Mouse (Mus musculus) activated CD4-positive, CD25-positive, alpha-beta regulatory T cell, adult 4 months (primary cell): ENCODE data around the gene Ebf1. TPM values are rescaled to one million over a fixed set of nuclear protein-coding genes. Genes with fewer than 3 reads are reported as not detected.

ENCODE experiments used
- ATAC-seq: one replicate; pipeline ENCODE4 v1.8.0; 2017
- polyA plus RNA-seq, 2 experiments: library from polyadenylated mRNA; unstranded; fragments of 100-300 nt; shearing (Covaris generic); gene quantifications; one replicate each; pipeline ENCODE4 v1.2.1; 2017

Ebf1 gene
- polyA plus RNA-seq, 2 experiments from 2014 or later: 0.48 to 4.5 TPM

DNA sequence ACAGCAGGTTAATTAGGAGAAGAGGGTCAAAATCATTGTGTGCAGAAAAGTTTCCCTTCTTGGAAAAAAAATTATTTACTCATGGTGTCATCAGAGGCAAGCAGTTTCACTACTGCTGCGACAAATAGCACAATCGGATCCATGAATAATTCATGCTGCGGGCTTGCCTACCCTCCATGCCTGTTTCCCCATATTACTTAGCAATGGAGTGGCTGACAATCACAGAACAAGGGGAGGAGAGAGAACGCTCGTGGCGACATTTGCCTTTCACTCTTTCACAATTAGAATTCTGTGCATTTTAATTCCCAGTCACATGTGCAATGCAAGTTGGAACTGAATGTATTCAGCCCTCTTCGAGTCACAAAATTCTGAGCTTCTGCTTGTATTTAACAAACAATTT, 283.4 kb downstream of the Ebf1 start:
- no peak for ATAC-seq

DNA sequence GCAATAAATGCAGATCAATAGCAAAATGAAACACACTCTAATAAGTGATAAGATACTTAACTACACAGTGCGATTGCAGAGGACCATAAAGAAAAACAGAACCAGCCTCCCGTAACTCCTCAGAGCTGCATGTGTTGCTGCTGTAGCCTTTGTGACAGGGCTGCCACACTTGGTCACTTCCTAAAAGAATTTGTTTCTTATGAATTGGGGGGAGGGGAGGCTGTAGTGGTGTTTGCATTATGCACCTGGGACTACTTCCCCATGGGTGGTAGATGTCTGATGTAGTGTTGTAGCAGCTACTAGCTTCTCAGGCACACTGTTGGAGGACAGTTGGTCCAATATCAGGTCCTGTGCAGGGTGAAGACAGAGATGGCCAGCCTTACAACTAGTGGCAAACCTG, 284.6 kb downstream of the Ebf1 start:
- ATAC-seq: no peak

DNA sequence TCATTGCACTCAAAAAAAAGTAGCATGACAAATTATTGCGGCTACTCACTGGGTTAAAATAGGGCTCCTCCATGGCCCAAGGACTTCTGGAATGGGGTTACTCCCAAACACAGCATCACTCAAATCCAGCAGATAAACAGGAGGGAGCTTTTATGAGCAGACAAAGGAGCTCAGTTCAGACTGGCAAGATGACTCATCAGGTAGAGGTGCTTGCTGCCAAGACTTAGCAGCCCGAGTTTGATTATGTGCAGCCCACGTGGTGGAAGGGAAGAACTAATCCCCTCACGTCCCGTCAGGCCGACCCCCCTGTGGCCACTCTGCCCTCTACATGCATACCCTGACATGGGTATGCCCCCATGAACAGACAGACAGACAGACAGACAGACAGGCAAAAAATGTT, 285.0 kb downstream of the Ebf1 start:
- no peak for ATAC-seq

DNA sequence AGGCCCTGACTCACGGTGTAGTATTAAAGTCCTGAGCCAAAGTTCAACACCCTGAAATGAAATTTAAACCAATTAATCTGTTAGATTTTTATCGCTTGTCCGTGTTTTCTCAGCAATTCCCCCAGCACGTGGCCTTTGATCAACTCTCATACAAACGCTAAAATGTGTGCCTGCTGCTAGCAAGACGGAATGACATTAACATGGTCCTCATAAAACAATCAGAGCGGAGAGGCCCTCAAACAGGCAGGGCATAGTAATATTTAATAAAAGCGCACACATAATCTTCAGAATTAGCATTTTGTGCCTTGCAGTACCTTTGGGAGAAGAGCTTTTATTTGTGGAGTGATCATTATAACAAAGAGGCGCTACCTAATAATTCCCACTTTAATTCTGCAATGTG, 287.0 kb downstream of the Ebf1 start:
- no peak for ATAC-seq

DNA sequence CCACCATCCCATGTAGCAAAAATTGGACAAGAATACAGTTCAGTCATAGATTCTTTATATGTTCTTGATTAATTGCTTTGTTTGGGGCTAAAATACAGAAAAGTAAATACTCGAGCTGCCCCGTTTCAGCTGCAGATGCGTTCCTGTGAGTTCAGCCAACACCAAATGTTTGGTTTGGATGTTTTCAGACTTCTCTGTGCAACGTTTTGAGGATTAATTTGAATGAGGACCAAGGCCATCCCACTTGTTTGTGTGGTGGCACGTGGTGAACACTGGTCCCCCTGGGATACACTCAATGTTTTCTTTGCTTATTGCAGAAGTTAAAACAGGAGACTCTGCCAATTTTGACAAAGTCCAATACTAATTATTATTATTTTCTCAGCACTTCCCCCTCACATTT, 289.3 kb downstream of the Ebf1 start:
- ATAC-seq: no peak

DNA sequence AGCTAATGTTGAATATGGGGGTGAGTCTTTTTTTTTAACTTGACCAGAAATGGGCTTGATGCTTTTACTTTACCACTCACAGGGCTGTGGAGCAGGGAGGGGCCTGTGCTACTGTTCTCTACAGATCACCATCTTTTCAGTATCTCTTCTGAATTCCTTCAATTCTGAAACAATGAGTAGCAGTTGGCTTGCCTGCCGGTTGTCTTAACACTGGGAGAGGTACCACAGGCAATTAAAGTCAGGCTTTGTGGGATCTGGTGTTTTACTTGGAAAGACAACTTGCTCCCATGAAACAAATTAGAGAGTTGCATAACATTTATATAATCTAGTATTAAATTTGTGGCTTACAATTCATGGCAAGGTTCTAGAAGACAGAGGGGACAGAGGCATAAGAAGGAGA, 294.6 kb downstream of the Ebf1 start:
- no peak for ATAC-seq

DNA sequence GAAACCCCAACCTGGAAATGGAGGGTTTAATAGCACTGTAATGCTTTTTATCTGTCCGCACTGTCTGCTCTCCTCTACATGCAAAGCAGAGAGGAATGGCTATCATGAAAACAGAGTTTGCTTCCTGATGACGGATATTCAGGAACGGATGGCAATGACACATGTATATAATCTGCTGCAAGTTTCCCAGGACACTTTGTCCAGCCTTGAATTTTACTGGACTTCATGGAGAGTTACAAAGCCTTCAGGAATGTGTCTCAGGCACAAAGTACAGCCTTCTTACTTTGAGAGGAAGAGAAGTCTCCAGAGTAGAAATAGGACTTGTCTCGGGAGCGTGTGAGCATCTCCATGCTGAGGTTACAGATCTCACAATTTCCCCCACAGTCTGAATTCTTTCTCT, 296.7 kb downstream of the Ebf1 start:
- no peak for ATAC-seq

DNA sequence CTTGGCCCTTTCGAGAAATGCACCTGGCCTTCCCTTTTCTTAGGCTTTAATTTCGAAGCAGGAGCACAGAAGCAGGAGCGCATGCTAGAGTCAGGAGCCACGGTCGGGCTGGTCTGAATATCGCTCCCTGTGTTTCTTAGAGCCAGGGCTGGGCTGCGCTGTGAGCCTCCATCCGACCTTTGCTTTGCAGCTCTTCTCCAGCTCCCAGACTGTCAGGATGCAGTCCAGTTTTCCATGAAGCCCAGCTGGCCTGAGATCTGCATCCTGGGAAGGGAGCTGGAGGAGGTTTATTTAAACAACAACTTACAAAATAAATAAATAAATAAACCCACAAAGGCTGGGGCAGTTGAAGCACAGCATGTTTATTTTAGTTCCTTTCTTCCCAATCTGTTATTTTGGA, 299.9 kb downstream of the Ebf1 start:
- no peak for ATAC-seq

DNA sequence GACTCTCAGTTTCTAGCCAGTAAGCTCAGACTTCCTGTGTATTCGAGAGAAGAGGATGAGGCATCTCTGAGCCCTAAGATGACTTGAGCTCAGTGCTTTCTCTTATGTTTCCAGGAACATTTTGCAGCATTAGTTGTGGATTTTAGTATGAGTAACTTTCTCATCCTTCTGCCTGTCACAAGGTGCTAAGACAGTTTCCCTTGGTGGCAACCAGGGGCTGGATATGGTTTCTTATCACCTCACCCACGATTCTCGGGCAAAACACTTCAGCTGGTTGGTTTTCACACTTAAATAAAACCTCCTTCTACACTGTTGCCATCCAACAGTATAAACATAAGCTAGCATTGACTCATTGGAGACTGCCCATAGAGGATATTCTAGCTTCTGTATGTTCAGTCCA, 306.0 kb downstream of the Ebf1 start:
- no peak for ATAC-seq

DNA sequence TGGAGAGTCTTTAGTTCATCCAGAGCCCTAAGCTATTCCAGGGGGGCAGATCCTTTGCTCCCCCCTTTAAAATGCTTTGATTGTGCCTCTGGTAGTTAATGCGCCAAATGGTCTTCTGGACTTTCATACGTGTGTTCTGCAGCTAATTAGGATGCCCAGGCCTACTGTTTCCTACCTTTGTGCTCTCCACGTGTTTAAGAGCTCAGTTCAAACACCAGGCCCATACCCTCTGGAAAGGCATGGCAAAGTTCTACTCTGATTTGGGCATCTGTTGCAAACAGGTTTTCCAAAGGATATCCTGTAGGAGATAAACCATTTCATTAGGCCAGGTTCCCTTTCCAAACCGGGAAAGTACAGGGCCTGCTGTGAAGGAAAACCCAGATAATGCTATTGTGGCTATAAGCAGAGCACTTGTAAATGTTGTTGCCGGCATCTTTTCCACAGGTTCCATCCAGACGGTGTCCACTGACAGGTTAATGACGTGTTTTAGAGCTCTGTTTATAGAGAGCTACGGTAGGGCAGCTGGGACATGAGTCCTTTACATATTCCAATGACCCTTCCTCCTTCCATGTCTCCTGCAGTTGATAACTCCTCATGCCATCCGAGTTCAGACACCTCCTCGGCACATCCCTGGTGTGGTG, 306.9 kb downstream of the Ebf1 start:
- no peak for ATAC-seq

DNA sequence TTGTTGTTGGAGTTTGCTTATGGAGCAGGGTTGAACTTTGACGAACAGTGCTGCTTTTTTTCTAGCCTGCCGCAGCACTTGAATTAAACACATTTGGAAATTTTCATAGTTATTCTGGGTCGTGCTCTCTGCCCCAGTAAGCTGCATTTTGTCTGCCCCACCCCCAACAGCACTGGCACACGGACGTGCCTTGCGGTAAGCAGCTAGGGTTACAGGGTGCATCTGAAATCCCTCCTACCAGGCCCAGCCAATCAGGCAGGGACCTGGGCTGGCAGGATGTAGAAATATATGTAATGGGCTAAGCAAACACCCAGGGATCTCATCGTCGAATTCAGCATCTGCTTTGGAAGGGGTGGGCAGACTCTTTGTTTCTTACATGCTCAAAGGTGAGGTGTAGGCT, 307.8 kb downstream of the Ebf1 start:
- ATAC-seq: no peak

DNA sequence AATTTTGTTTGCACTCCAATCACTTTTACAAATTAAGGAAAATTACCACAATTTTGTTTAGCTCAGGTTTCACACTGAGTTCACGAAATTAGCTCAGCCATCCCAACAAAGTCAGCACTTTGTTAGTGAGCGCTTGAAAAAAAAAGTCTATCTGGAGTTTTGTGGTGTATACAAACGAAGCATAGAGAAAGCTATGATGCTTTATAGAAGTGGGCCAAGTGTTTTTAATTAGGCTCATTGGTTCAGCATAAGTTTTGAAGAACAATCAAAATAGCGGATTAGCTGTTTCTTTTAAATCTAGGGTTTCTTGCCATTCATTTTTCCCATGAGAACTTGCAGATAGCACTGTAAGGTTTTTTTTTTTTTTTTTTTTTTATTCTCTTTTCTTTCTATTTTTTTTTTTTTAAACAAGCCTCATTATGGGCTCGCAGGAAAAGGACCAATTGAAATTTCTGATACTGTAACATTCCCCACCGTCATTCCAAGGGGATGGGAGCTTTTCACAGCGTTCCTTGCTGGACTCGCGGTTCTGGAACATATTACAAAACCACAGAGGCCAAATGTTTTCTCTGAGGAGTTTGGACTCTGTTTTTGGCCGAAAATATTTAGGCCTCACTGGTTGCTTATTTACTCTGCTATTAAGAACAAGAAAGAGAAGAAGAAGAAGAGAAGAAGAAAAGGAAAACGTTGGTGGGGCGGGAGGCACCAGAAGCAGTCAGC, 308.8 kb downstream of the Ebf1 start:
- ATAC-seq: no peak

DNA sequence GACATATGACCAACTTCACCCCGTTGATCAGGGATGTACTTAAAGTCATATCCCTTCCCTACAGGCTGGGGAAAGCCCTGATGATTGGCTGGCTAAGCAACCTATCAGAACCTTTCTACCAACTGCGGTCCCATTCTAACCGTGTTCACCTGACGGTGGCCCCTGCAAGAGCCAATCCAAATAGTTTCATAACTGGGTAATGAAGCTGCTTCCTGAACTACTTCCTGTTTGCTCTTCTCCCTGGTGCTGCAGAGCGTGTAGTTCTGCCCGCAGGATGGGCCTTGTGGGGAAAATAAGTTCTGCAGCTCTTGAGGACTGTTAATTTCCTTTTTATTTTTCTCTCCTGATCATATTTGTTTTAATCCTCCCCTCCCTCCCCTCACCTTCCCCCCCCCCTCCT, 311.3 kb downstream of the Ebf1 start:
- ATAC-seq: no peak

DNA sequence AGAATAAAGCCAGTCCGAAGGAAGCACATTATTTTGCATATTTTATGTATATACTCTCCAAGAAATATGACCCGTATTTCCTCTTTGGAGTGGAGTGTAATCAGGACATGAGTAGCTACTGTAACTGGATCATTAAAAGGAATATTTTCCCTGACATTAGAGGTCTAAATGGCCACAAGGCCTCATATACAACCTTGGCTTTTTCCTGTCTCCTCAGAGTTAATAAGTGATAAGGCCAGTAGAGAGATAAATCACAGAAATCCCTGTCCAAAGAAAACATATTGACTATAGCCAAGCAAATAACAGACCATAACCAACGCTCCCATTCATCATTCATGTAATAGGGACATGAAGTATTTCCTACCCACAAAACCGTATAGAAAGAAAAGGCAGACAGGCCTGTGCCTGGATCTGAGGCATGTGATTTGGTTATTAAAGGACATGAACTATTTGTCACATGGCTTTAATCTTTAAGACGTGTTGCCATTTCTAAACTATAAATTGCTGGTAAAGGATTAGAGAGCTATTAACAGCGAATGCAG, 315.9 kb downstream of the Ebf1 start:
- ATAC-seq: no peak

DNA sequence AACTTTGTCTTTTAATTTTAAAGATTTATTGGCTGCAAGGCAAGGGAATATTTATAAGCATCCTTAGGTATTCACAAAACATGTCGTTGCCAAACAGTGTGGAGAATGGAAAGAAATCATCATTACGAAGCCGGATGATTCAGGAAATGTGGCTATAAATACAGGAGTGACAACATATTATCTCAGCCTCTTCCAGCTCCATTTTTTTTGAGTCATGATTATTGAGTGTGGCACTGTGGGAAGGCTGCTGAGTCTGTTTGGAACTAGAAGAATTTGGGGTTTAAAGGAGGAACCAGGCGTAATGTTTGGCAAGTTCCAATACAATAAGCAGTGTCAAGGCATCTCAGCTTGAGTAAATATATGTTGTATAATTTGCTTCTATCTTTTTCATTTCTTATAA, 326.7 kb downstream of the Ebf1 start:
- no peak for ATAC-seq

DNA sequence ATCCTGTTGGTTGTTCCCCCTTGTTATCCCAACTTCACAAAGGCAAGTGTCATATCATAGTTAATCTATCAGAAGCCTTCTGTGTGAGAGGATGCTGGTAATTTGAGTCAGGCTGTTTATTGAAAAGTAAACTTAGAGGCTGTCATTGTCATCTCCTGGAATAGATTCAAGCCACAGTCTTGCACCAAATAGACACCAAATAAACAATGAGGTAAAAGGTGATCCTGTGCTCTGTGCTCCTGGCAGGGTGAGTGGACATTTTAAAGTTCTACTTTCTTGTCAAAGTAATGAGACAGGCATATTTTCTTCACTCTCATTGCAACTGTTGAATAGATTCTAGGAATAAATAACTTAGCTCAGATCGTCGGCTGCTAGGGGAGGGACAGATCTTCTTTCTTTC, 327.3 kb downstream of the Ebf1 start:
- ATAC-seq: no peak

DNA sequence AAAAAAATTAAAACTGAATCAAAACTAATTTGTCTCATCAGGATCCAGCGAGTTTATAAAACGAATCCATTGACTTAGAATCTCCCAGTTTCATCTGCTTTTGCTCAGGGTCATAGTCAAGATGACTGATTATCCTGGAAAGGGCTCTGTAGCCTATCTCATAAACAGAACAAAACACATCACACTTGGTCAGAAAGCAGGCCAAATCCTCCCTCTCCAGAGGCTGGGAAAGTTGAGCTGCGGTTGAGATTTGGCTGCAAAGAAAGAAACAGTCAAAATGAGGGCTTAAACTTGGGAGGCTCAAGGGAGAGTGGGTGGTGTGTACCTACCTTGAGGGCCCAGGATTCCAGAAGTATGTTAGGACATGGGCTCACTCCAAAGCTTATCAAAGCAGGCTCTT, 329.5 kb downstream of the Ebf1 start:
- no peak for ATAC-seq

DNA sequence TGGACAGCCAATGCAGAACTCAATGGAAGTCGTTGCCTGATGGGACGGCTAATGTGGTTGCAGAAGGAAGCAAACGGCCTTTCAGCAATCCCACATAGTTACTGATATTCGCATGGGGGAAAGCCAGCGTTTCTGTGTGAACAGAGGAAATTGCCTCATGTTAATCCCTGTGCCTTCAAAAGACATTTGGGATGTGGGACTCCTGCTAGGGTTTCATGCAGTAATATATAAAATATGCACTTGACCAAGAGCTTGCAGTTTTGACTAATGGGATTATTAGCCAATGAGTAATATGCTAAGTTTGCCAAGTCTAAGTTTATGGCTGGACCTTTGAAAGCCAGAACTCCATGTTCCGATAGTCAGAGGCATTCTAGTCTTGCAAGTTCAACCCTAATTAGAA, 331.4 kb downstream of the Ebf1 start:
- ATAC-seq: no peak

DNA sequence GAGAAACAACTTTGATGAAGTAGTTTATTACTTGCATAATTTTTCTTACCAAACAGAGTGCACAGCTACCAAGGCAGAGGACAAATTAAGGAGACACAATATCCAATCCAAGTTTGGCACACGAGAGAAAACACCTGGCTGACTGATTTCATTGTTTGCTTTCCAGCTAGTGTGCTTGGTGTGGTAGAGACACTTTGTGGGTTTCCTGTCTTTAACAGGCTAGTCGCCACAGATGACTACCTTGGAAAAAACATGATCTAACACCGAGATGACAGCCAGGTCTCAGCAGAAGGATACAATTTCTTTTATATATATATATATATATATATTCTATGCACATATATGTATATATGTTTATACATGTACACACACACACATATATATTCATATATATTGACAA, 332.0 kb downstream of the Ebf1 start:
- ATAC-seq: no peak

DNA sequence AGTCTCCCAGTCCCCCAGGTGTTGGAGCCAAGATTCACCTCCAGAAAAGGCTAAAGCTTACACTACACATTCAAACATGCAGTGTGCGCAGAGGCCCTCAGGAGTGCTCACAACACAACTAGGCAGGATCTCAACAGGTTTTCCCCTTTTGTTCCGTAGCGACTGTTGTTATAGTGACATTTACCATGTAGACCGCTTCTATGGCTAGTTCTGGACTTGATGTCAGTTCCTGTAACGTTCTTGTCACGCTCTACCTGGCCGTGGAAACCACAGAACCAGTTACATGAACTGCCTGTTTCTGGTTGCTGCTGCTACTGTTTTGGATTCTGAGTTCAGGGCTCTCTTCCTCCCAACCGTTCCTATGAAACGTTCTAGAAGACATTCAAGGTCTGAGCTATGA, 333.2 kb downstream of the Ebf1 start:
- no peak for ATAC-seq

DNA sequence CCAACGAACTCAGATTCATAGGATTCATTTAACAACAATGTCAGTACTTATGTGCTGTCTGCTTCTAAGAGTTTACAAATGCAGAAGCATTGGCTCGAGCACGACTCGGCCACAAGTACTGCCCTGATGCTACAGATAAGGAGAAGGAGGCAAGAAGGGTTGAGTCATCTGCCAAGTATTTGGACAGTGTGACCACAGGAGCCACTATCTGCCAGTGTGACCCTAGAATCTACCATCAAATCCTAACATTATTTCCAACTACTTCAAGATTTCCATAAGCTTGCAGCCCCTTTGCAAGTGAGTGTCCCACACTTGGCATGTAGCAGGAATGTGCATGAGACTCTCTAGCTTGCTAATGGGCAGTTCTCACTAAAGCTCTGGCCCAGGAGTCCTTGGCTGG, 334.4 kb downstream of the Ebf1 start:
- ATAC-seq: no peak

DNA sequence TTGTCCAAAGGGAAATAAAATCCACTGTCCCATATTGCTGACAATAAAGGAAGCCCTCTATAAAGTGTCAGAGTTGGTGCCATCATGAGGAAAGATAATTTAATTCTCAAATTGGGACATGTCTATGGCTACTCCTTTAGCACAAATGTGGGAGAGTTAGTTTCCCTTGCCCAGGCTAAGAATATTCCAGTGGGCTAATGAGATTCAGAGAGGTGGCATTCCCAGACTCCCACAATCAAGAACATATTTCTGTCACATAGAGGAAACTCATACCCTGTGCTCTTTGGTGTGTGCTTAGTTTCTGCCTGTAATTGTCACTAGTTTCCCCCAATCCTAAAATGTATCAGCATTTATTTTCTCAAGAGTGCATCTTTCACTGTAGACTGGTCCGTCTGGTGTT, 336.2 kb downstream of the Ebf1 start:
- ATAC-seq: no peak

DNA sequence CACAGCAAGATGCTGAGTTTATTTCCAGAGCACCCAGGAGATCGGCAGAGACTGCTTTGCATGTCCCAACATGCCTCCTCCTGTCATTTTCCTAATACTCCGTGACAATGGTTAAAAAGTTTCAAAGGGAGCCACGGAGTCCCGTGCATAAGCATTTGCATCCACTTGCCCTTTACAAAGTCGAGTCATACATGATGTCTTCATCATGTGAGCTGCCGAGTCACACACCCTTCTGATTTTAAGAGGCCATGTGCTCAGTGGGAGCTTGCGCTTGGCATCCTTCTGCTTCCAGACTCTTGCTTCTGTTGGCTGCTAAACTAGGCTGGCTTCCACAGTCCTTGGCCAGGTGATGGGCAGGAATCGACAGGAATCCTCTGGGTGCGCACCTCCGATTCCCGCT, 336.7 kb downstream of the Ebf1 start:
- ATAC-seq: no peak

DNA sequence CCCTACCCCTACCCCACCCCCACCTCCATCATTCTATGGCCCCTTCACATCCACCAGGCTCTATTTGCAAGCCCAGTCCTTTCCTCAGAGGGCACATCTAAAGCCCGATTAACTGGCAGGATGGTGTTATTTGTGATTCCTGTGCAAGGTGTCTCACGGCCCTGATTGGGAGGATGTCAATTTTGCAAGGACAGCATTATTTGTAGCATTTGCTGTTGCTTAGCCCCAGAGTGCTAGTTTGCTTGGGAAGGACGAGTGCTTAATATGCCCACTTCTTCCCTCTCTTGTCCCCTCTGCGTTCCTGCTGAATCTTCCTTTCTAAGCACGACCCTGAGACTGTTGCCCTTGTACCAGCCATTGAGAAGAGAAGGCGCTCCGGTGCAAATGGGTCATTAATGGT, 337.2 kb downstream of the Ebf1 start:
- no peak for ATAC-seq
